Mouse (Mus musculus): ENCODE results near the gene Obox6. TPM values are rescaled to one million over a fixed set of nuclear protein-coding genes. Genes with fewer than 3 reads are reported as not detected.

The Obox6 gene
- not detected in 2 replicates for polyA plus RNA-seq (2015; fragmentation: Nextera tagmentation; extraction: Ambion mirVana)

DNA sequence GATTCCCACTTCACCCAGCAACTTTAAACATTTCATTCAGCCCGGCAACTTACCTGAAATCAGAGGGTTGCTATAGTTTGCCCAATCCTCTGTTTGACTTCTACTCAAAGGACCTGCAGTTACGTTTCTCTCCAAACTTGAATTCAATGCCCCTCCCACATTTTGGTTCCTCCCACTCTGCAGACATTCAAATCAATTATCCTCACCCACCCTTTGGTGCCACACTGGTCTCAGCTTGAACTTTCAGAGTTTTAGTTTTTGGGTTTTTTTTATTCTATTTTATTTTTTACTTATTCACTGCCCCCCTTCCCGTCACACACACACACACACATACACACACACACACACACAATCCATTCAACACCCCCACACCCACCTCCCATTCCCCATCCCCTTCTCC lies at the start of gene Obox6:
Obox6 (minus strand) TSS at position 101 of the 400 bp plus-strand sequence.
- WGBS, result 83% methylated on average over 3 of the region's 3 CpGs
- H3K27ac ChIP-seq (ENCODE audit: low read length), result no peak within 1 kb of the TSS
- H3K36me3 ChIP-seq (ENCODE audit: control insufficient read depth, insufficient read depth, low read length), result no peaks in the 10 kb centered on the region
- no peak for ATAC-seq (ENCODE audit: low read depth)
- no peak within 1 kb of the TSS for H3K9ac ChIP-seq (ENCODE audit: low read length)
- no peaks in the 10 kb centered on the region for H3K4me1 ChIP-seq (replicated peaks; ENCODE audit: control insufficient read depth, insufficient read depth, low read length)
- peaks cover 5% of the 10 kb centered on the region for H3K9me3 ChIP-seq (ENCODE audit: control insufficient read depth, low read length)
- no peaks in the 10 kb centered on the region for H3K27me3 ChIP-seq (ENCODE audit: control insufficient read depth, insufficient read depth, low read depth, low read length)
- no peak within 1 kb of the TSS for H3K4me3 ChIP-seq (ENCODE audit: low read length)
- no peak within 1 kb of the TSS for H3K4me2 ChIP-seq (ENCODE audit: low read depth, low read length)

DNA sequence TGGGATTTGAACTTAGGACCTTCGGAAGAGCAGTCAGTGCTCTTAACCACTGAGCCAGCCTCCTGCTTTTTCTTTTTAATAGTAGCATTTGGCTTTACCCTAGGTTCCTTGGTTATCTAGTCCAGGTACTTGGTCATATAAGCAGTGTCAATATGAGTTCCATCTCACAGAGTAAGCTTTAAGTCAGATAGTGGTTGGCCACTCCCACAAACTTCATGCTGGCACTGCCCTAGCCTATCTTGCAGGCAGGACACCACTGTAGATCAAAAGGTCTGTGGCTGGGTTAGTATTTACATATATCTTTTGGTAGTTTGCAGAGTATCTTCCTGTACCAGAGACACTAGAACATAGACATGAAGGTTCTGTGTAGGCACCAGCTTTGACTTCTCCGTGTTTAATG lies 44.6 kb upstream of the Obox6 start:
- no peak overlapping the region for H3K4me2 ChIP-seq (ENCODE audit: low read depth, low read length)
- no peaks in the 10 kb centered on the region for H3K4me1 ChIP-seq (replicated peaks; ENCODE audit: control insufficient read depth, insufficient read depth, low read length)
- no peaks in the 10 kb centered on the region for H3K36me3 ChIP-seq (ENCODE audit: control insufficient read depth, insufficient read depth, low read length)
- no peak overlapping the region for H3K27ac ChIP-seq (ENCODE audit: low read length)
- 82% methylated on average over 2 of the region's 2 CpGs for WGBS
- H3K9me3 ChIP-seq (ENCODE audit: control insufficient read depth, low read length), result no peaks in the 10 kb centered on the region
- H3K4me3 ChIP-seq (ENCODE audit: low read length), result no peak overlapping the region
- H3K9ac ChIP-seq (ENCODE audit: low read length), result no peak overlapping the region
- no peak for ATAC-seq (ENCODE audit: low read depth)
- H3K27me3 ChIP-seq (ENCODE audit: control insufficient read depth, insufficient read depth, low read depth, low read length), result no peaks in the 10 kb centered on the region

DNA sequence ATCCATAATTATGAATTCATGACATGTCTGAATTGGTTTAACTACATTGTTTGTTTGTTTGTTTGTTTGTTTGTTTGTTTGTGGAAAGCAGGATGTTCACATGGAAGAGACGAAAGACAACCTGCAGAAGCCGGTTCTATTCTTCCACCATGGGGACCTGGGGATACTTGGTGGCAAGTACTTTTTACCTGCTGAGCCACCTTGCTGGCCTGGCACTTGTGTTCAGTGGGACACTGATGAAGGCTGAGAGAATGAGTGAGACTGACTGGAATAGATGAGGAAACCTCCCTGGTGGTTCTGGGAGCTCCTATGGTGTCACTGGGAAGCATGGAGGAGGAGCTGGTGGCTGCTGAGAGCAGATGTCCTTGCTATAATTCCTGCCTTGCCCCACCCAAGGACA lies 42.8 kb upstream of the Obox6 start, which contains the start of gene Crxos:
Crxos (plus strand) TSS at position 301 of the 400 bp plus-strand sequence.
- no peak within 1 kb of the TSS for H3K4me2 ChIP-seq (ENCODE audit: low read depth, low read length)
- 74% methylated on average over 2 of the region's 2 CpGs for WGBS
- H3K4me3 ChIP-seq (ENCODE audit: low read length), result no peak within 1 kb of the TSS
- no peaks in the 10 kb centered on the region for H3K36me3 ChIP-seq (ENCODE audit: control insufficient read depth, insufficient read depth, low read length)
- H3K27me3 ChIP-seq (ENCODE audit: control insufficient read depth, insufficient read depth, low read depth, low read length), result no peaks in the 10 kb centered on the region
- no peaks in the 10 kb centered on the region for H3K9me3 ChIP-seq (ENCODE audit: control insufficient read depth, low read length)
- no peaks in the 10 kb centered on the region for H3K4me1 ChIP-seq (replicated peaks; ENCODE audit: control insufficient read depth, insufficient read depth, low read length)
- ATAC-seq (ENCODE audit: low read depth), result no peak
- no peak within 1 kb of the TSS for H3K27ac ChIP-seq (ENCODE audit: low read length)
- no peak within 1 kb of the TSS for H3K9ac ChIP-seq (ENCODE audit: low read length)

DNA sequence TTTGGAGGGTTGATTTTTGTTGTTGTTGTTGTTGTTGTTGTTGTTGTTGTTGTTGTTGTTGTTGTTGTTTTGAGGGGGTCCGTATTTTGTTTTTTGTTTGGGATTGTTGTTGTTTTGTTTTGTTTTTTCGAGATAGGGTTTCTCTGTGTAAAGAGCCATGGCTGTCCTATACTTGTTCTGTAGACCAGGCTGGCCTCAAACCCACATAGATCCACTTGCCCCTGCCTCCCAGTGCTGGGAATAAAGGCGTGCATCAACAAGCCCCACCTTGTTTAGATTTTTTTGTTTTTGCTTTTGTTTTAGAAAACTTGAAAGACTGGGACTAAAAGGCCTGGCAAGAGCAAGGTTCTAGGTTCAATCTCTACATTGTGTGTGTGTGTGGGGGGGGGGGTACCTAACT lies 42.4 kb upstream of the Obox6 start:
- H3K4me3 ChIP-seq (ENCODE audit: low read length), result no peak overlapping the region
- H3K9ac ChIP-seq (ENCODE audit: low read length), result no peak overlapping the region
- no peak overlapping the region for H3K4me2 ChIP-seq (ENCODE audit: low read depth, low read length)
- H3K9me3 ChIP-seq (ENCODE audit: control insufficient read depth, low read length), result no peaks in the 10 kb centered on the region
- ATAC-seq (ENCODE audit: low read depth), result no peak
- no peaks in the 10 kb centered on the region for H3K36me3 ChIP-seq (ENCODE audit: control insufficient read depth, insufficient read depth, low read length)
- H3K27ac ChIP-seq (ENCODE audit: low read length), result no peak overlapping the region
- no peaks in the 10 kb centered on the region for H3K4me1 ChIP-seq (replicated peaks; ENCODE audit: control insufficient read depth, insufficient read depth, low read length)
- no peaks in the 10 kb centered on the region for H3K27me3 ChIP-seq (ENCODE audit: control insufficient read depth, insufficient read depth, low read depth, low read length)
- 60% methylated on average over 3 of the region's 3 CpGs for WGBS

DNA sequence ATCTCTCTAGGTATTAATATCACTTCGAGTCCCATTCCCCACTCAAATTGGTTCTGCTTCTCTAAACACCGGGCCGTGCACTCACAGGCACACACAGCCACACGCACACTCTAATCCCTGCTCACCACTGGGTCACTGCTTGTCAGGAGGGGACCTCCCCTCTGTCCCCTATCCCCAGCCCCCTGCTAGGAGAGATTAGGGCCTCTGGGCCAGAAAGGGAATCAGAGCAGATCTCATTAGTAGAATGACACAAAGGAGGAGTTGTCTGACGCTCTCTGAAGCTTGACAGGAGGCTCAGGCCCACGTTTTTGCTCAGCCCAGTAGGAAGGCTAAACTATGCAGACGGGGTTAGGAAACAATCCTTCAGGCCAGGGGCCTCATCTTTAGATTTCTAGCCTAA lies 41.9 kb upstream of the Obox6 start:
- Histone ChIP-seq H3K27ac (ENCODE audit: low read length) (no peak overlapping the region), H3K4me1 (replicated peaks; ENCODE audit: control insufficient read depth, insufficient read depth, low read length) (no peaks in the 10 kb centered on the region), H3K9ac (ENCODE audit: low read length) (no peak overlapping the region), H3K4me3 (ENCODE audit: low read length) (no peak overlapping the region), H3K9me3 (ENCODE audit: control insufficient read depth, low read length) (no peaks in the 10 kb centered on the region), H3K27me3 (ENCODE audit: control insufficient read depth, insufficient read depth, low read depth, low read length) (no peaks in the 10 kb centered on the region), H3K4me2 (ENCODE audit: low read depth, low read length) (no peak overlapping the region), H3K36me3 (ENCODE audit: control insufficient read depth, insufficient read depth, low read length) (no peaks in the 10 kb centered on the region)
- whole genome bisulfite sequencing, result 23% methylated on average over 7 of the region's 7 CpGs
- ATAC-seq (ENCODE audit: low read depth), result no peak

DNA sequence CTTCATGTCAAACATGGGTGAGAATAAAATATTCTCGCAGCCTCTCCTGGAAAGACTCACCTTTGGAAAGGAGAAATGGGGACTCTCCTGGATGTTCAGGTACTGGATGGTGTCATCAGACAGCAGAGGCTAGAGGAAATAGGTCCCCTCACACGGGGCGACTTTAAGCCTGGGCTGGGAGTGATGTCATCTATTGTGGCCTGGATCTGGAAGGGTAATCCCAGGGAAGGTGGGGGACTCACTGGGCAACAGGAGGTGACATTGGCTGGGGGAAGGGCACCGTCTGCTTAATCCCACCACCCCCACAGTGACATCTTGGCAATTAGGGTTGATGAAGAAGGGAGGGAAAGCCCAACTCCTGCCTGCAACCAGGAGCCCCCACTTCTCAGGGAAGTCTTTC lies 40.3 kb upstream of the Obox6 start, which contains the start of gene Crx:
Crx (minus strand) TSS at position 213 of the 400 bp plus-strand sequence.
- 33% methylated on average over 4 of the region's 4 CpGs for WGBS
- no peak for ATAC-seq (ENCODE audit: low read depth)
- Histone ChIP-seq H3K4me2 (ENCODE audit: low read depth, low read length) (no peak within 1 kb of the TSS), H3K9me3 (ENCODE audit: control insufficient read depth, low read length) (no peaks in the 10 kb centered on the region), H3K4me1 (replicated peaks; ENCODE audit: control insufficient read depth, insufficient read depth, low read length) (no peaks in the 10 kb centered on the region), H3K36me3 (ENCODE audit: control insufficient read depth, insufficient read depth, low read length) (no peaks in the 10 kb centered on the region), H3K9ac (ENCODE audit: low read length) (no peak within 1 kb of the TSS), H3K27me3 (ENCODE audit: control insufficient read depth, insufficient read depth, low read depth, low read length) (no peaks in the 10 kb centered on the region), H3K4me3 (ENCODE audit: low read length) (no peak within 1 kb of the TSS), H3K27ac (ENCODE audit: low read length) (no peak within 1 kb of the TSS)

DNA sequence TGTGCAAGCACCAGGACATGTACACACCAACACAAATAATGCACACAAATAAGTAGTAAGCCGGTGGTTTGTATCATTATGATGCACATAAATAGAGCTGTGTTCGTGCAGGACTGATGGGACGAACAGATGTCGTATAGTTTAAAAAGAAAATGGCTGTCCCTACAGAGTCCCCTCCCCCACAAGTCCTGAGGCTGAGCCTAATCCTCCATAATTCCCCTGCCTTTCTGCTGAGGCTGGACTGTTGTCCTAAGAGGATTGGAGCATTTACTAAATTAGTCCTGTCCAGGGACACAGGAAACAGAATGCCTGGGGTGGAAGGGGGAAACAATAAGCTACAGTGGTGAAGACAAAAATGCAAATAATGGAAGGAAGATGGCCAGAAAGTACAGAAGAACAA lies 24.6 kb upstream of the Obox6 start:
- WGBS, result 70% methylated on average over 4 of the region's 4 CpGs
- Histone ChIP-seq H3K4me1 (replicated peaks; ENCODE audit: control insufficient read depth, insufficient read depth, low read length) (no peaks in the 10 kb centered on the region), H3K36me3 (ENCODE audit: control insufficient read depth, insufficient read depth, low read length) (no peaks in the 10 kb centered on the region), H3K4me2 (ENCODE audit: low read depth, low read length) (no peak overlapping the region), H3K9me3 (ENCODE audit: control insufficient read depth, low read length) (no peaks in the 10 kb centered on the region), H3K9ac (ENCODE audit: low read length) (no peak overlapping the region), H3K27me3 (ENCODE audit: control insufficient read depth, insufficient read depth, low read depth, low read length) (no peaks in the 10 kb centered on the region), H3K4me3 (ENCODE audit: low read length) (no peak overlapping the region), H3K27ac (ENCODE audit: low read length) (no peak overlapping the region)
- no peak for ATAC-seq (ENCODE audit: low read depth)

DNA sequence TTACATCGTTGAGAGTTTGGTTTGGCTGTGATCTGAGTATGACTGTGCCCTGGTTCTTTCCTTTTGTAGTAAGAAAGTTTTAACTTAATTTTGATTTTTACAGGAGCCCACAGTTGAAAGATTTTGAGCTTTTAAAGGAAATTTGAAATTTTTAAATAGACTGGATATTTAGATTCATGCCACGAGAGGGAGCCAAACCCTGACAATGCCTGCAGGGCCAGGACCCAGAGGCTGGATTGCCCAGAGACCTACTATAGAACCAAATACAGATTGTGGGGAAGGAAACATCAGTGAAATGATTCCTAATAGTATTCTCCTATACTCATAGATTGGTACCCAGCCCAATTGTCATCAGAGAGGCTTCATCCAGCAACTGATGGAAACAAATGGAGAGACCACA lies 20.2 kb upstream of the Obox6 start:
- H3K4me3 ChIP-seq (ENCODE audit: low read length), result no peak overlapping the region
- H3K27me3 ChIP-seq (ENCODE audit: control insufficient read depth, insufficient read depth, low read depth, low read length), result no peaks in the 10 kb centered on the region

More for the DNA sequence above, 20.2 kb upstream of the Obox6 start:
- no peak for ATAC-seq (ENCODE audit: low read depth)
- H3K4me1 ChIP-seq (replicated peaks; ENCODE audit: control insufficient read depth, insufficient read depth, low read length), result no peaks in the 10 kb centered on the region
- WGBS, result 35% methylated on average over 2 of the region's 2 CpGs
- no peak overlapping the region for H3K27ac ChIP-seq (ENCODE audit: low read length)
- H3K4me2 ChIP-seq (ENCODE audit: low read depth, low read length), result no peak overlapping the region
- H3K9ac ChIP-seq (ENCODE audit: low read length), result no peak overlapping the region
- no peaks in the 10 kb centered on the region for H3K9me3 ChIP-seq (ENCODE audit: control insufficient read depth, low read length)
- no peaks in the 10 kb centered on the region for H3K36me3 ChIP-seq (ENCODE audit: control insufficient read depth, insufficient read depth, low read length)

All from lung, embryonic 16.5 days (tissue).